Mouse (Mus musculus) forebrain, postnatal 0 days (tissue): ENCODE measurements around the gene Sh3gl2. TPM values are rescaled to one million over a fixed set of nuclear protein-coding genes. Genes with fewer than 3 reads are reported as not detected.

ENCODE experiments used
- ATAC-seq: fragments of 200-750 bp; cut with Nextera tagmentation; 2 replicates; pipeline ENCODE4 v1.8.0; 2017; ENCODE audit warnings: mild to moderate bottlenecking, moderate library complexity
- DNase-seq: peaks from one replicate; pipeline ENCODE4 v3.0.0-alpha.2; 2015
- H3K27ac ChIP-seq: fragments of 300-500 bp; sonication (generic); 2 replicates; pipeline ENCODE4 v1.5.1; 2014; ENCODE audit warnings: low read depth, mild to moderate bottlenecking, antibody characterized with exemption, low read length, moderate library complexity, mixed read lengths
- H3K27me3 ChIP-seq: fragments of 300-500 bp; sonication (generic); 2 replicates; pipeline ENCODE4 v1.6.1; 2014; ENCODE audit warnings: mild to moderate bottlenecking, low read length, mixed read lengths; ENCODE audit not compliant: insufficient read depth
- H3K36me3 ChIP-seq: fragments of 300-500 bp; sonication (generic); 2 replicates; pipeline ENCODE4 v1.6.1; 2014; ENCODE audit warnings: mild to moderate bottlenecking, moderate library complexity; ENCODE audit not compliant: insufficient read depth
- H3K4me1 ChIP-seq: fragments of 300-500 bp; sonication (generic); 2 replicates; pipeline ENCODE4 v1.6.1; 2014; ENCODE audit warnings: antibody characterized with exemption; ENCODE audit not compliant: insufficient read depth
- H3K4me2 ChIP-seq: fragments of 300-500 bp; sonication (generic); 2 replicates; pipeline ENCODE4 v1.6.1; 2014; ENCODE audit warnings: low read depth, mild to moderate bottlenecking, moderate library complexity
- H3K4me3 ChIP-seq: fragments of 300-500 bp; sonication (generic); 2 replicates; pipeline ENCODE4 v1.5.1; 2014; ENCODE audit warnings: low read depth, low read length, mixed read lengths
- H3K9ac ChIP-seq: fragments of 300-500 bp; sonication (generic); 2 replicates; pipeline ENCODE4 v1.6.1; 2014; ENCODE audit warnings: mild to moderate bottlenecking
- H3K9me3 ChIP-seq: fragments of 300-500 bp; sonication (generic); 2 replicates; pipeline ENCODE4 v1.6.1; 2016; ENCODE audit warnings: low read length
- CTCF ChIP-seq: sonication (generic); IDR thresholded peaks from 2 replicates; pipeline ENCODE4 v1.5.1; 2016; ENCODE audit warnings: antibody characterized with exemption, control low read depth, low read depth
- WGBS: fragments of 180-500 bp; shearing (Covaris S2); extraction: QIAGEN DNeasy Blood & Tissue Kit; methylation state at CpG from one replicate; pipeline ENCODE4 v1.1.7; 2014; 5-methylcytosine and 5-hydroxymethylcytosine counted together
- polyA plus RNA-seq: library from polyadenylated mRNA; unstranded; fragments of >200 nt; fragmentation: Nextera tagmentation; extraction: Ambion mirVana; gene quantifications from 2 replicates; pipeline ENCODE4 v1.2.1, GENCODE M21; 2015
- total RNA-seq: library from RNA; depleted of rRNA; stranded (reverse); fragments of >200 nt; gene quantifications from 2 replicates; pipeline ENCODE4 v1.2.3, GENCODE M21; 2014

The Sh3gl2 gene
- total and polyA plus RNA-seq, 2 experiments from 2014 or later = 31.9 to 122 TPM

- no peaks in the 10 kb centered on the region for H3K27me3 ChIP-seq
- DNase-seq (no peak), ATAC-seq (no peak)
- H3K9me3 ChIP-seq = no peaks in the 10 kb centered on the region
- H3K4me2 ChIP-seq = no peak overlapping the region
- 94% methylated on average over 9 of the region's 9 CpGs for WGBS
- H3K36me3 ChIP-seq = no peaks in the 10 kb centered on the region
- H3K4me1 ChIP-seq = no peaks in the 10 kb centered on the region
- no peak for TF ChIP-seq CTCF
- H3K27ac ChIP-seq = no peak overlapping the region
- H3K4me3 ChIP-seq = no peak overlapping the region
- H3K9ac ChIP-seq = no peak overlapping the region
These were observed 26.4 kb upstream of the Sh3gl2 start for GRCm38 (mm10) chr4:85178394-85179051.

- H3K27ac ChIP-seq = no peak overlapping the region
- H3K4me2 ChIP-seq = no peak overlapping the region
- TF ChIP-seq CTCF = peak; percentile 58
- H3K36me3 ChIP-seq = no peaks in the 10 kb centered on the region
- H3K27me3 ChIP-seq = no peaks in the 10 kb centered on the region
- 65% methylated on average over 4 of the region's 4 CpGs for WGBS
- H3K9me3 ChIP-seq = no peaks in the 10 kb centered on the region
- no peaks in the 10 kb centered on the region for H3K4me1 ChIP-seq
- no peak overlapping the region for H3K4me3 ChIP-seq
- DNase-seq = no peak
- H3K9ac ChIP-seq = no peak overlapping the region
- ATAC-seq = no peak
These were observed 18.9 kb upstream of the Sh3gl2 start for GRCm38 (mm10) chr4:85186011-85186410.

GRCm38 (mm10) chr4:85196201-85196600 lies 8.7 kb upstream of the Sh3gl2 start:
- Histone ChIP-seq H3K9me3 (no peaks in the 10 kb centered on the region), H3K27ac (no peak overlapping the region), H3K4me1 (no peaks in the 10 kb centered on the region), H3K36me3 (no peaks in the 10 kb centered on the region), H3K4me3 (no peak overlapping the region), H3K27me3 (no peaks in the 10 kb centered on the region), H3K4me2 (no peak overlapping the region), H3K9ac (no peak overlapping the region)
- TF ChIP-seq CTCF = no peak
- DNase-seq (no peak), ATAC-seq (no peak)
- WGBS = 37% methylated on average over 4 of the region's 4 CpGs

- H3K27ac ChIP-seq = no peak overlapping the region
- no peak overlapping the region for H3K4me3 ChIP-seq
- H3K4me1 ChIP-seq = no peaks in the 10 kb centered on the region
- no peaks in the 10 kb centered on the region for H3K9me3 ChIP-seq
- DNase-seq = no peak
- no peaks in the 10 kb centered on the region for H3K27me3 ChIP-seq
- H3K9ac ChIP-seq = no peak overlapping the region
- no peaks in the 10 kb centered on the region for H3K36me3 ChIP-seq
- no peak overlapping the region for H3K4me2 ChIP-seq
- ATAC-seq = no peak
- no peak for TF ChIP-seq CTCF
- WGBS = 89% methylated on average over 9 of the region's 9 CpGs
These were observed 6.5 kb upstream of the Sh3gl2 start for GRCm38 (mm10) chr4:85198431-85198830.

GRCm38 (mm10) chr4:85202582-85202981 lies 2.3 kb upstream of the Sh3gl2 start:
- no peak overlapping the region for H3K9ac ChIP-seq
- H3K4me2 ChIP-seq = no peak overlapping the region
- 0 out of 2 replicates have a peak, but pooled peaks cover 2% of the 10 kb centered on the region for H3K4me1 ChIP-seq
- 0 out of 2 replicates have a peak, but pooled peaks cover 3% of the 10 kb centered on the region for H3K27me3 ChIP-seq
- H3K4me3 ChIP-seq = no peak overlapping the region
- 81% methylated on average over 7 of the region's 7 CpGs for WGBS
- ATAC-seq (no peak), DNase-seq (no peak)
- no peak for TF ChIP-seq CTCF
- H3K36me3 ChIP-seq = no peaks in the 10 kb centered on the region
- H3K27ac ChIP-seq = no peak overlapping the region
- H3K9me3 ChIP-seq = no peaks in the 10 kb centered on the region

GRCm38 (mm10) chr4:85205636-85206211 lies 798 bp downstream of the Sh3gl2 start:
- peak; percentile 85 for ATAC-seq
- no peak for TF ChIP-seq CTCF
- H3K4me3 ChIP-seq = peak overlapping the region; percentile 90
- DNase-seq = peak; percentile 69
- H3K27ac ChIP-seq = peak overlapping the region; percentile 81
- peak overlapping the region; percentile 79 for H3K9ac ChIP-seq
- 0 out of 2 replicates have a peak, but pooled peaks cover 3% of the 10 kb centered on the region for H3K27me3 ChIP-seq
- peak overlapping the region; percentile 98 for H3K4me2 ChIP-seq
- H3K36me3 ChIP-seq = no peaks in the 10 kb centered on the region
- H3K9me3 ChIP-seq = no peaks in the 10 kb centered on the region
- 0 out of 2 replicates have a peak, but pooled peaks cover 4% of the 10 kb centered on the region for H3K4me1 ChIP-seq
- under 1% methylated on average over 43 of the region's 43 CpGs for WGBS
